Mouse (Mus musculus) left cerebral cortex, adult 11 months (tissue): ENCODE measurements around the gene Gucd1.
"Not testable (repeated sequence)": the region's sequence is repeated elsewhere in the genome, so short reads cannot be mapped to it uniquely, and the experiment has no call there.

Experiments
- DNase-seq: peaks from one replicate; pipeline ENCODE4 v3.0.0; 2022; ENCODE audit warnings: low spot score

The Gucd1 gene

DNA sequence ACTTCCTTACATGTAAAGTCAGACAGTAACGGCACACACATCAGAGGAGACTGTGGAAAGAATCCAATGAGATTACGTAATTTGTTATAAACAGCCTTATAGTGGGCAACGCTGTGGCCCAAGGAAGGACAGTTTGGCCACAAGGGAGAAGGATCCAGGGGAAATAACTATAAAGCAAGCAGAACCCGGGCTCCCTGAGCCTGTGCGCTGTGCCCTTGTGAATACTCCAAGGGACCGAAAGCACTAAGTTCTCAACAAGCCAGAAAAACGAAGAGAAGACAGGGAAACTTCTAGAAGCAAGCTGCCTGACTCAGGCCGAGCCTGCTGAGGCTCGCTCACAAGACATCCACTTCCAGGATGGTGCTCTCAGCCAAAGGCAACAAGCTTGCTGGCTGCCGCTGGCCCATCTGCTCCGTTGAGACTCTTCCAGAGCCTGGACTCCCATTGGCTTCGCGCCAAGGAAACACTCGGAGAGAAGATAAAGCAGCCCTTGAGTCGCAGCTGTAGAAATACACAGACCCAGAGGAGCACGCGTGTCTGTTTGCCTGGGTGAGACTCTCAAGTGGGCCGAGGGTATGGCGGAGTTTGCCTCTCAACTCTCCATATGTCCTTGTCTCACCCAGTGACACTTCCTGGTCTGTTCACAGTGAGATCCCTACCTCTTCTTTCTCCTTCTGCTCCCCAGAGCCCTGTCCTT, 144.0 kb downstream of the Gucd1 start:
- not testable (repeated sequence) for DNase-seq

DNA sequence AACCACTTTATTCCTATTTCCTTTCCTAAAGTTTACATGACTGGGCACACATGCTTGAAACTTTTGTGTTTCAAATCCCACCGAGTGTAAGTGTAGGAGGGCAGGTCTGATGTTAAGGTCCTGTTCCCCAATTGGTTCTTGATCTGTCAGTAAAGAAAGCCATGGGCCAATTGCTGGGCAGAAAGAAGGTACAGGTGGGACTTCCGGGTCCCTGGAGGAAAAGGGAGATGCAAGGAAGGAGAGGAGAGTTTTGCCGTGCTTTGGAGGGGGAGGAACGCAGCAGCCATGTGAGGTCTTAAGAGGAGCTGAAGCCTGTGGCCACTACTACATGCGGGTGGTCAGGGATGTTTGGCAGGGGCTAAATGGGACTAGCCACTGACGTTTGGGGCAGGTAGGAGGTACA, 152.5 kb downstream of the Gucd1 start:
- no peak for DNase-seq

DNA sequence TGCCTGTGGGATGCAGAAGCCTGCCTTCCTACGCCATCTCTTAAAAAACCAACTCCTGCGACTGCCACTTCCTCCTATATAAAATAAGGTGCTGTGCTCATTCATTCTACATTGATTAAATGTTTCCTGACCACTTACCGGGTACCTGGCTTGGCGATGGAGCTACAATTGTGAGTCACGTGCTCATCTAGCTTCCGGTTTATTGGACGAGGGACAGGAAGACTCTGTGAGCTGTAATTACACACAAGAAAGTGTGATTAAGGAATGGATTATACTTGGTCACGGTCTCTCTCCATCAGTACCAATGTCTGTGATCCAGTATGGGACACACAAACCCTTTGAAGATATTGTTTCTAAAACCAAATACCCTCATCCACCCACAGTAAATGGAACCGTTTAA, 153.0 kb downstream of the Gucd1 start:
- no peak for DNase-seq

DNA sequence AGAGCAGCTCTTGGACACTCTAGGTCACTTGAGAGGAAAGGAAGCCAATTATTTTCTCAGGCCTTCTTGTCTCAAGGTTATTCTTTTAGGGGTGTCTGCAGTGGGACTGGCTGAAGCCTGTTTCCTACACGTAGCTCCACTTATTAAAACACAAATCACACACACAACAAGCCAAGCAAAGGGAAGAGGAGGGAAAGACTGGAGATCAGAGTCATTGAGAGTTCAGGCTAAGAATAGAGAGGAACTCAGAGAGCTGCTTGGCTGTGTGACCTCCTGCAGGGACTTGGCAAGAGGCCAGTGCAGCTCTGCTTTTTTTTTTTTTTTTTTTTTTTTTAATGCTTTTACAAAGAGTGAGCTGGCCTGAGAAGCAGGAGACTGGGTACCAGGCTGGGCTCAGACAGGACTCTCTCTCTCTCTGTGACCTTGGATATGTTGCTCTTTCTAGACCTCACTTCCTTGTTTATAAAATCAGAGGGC, 153.5 kb downstream of the Gucd1 start:
- not testable (repeated sequence) for DNase-seq

DNA sequence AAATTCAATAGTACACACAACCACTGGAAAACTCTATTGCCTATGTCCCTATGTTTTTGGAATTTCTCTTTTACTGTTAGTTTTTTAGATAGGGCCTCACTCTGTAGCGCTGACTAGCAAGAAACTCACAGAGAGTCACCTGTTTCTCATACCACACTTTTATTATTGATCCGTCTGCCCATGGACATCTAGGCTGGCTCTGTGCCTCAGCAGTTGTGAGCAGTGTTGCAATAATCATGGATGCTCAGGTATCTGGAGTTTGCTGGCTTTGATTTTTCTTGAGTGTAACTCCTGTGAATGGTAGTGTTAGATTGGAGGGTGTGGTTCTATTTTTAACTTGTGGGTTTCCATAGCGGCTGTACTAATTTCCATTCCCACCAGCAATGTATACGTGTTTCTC, 162.4 kb downstream of the Gucd1 start:
- DNase-seq, result no peak

DNA sequence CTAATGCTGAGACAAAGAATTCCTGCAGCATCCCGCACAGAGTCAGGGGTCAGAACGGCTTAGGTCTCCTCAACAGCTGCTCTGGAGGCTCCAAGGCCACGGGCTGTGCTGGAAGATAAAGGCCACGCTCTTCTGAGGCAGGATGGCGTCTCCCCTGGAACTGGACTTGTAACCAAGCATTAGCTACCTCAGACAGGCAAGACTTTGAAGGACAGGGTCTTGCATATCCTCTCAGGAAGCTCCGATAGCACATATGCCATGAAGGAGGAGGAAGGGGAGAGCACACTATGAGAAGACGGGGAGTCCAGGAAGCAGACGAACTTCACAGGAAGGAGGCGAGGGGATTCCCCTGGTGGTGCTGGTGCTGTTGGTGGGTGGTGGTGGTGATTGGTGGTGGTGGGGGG, 163.9 kb downstream of the Gucd1 start:
- DNase-seq, result not testable (repeated sequence)

DNA sequence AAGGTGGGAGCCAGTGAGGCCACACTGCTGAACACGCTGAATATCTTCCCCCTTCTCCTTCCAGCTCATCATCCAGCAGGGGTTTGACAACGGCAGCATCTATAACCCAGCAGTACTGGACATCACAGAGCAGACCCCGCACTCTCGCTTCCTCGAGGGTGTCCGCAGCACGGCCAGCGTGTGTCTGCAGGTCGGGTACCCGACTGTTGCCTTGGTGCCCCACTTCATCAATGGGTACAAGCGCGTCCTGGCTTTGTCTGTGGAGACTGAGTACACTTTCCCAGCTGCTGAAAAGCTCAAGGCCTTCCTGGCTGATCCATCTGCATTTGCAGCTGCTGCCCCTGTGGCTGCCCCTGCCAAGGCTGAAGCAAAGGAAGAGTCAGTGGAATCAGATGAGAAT, 165.2 kb downstream of the Gucd1 start:
- no peak for DNase-seq

DNA sequence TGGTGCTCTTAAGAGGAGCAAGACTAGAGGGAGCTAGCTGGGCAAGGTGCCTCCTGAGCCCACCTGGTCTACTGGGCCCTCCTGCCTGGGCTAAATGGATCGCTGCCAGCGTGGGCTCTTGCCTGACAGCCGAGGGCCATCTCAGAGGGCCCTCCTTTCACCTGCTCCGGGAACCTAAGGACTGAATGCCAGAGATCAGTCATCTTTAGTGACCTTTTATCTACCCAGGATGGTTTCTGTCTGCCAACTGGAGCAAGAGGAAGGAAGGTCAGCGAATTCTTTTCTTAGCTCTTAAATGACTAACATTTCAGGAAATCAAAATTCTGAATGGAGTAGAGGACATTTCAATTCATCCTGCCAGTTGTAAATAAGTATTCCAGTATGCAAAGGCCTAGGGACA, 167.2 kb downstream of the Gucd1 start:
- DNase-seq, result no peak

DNA sequence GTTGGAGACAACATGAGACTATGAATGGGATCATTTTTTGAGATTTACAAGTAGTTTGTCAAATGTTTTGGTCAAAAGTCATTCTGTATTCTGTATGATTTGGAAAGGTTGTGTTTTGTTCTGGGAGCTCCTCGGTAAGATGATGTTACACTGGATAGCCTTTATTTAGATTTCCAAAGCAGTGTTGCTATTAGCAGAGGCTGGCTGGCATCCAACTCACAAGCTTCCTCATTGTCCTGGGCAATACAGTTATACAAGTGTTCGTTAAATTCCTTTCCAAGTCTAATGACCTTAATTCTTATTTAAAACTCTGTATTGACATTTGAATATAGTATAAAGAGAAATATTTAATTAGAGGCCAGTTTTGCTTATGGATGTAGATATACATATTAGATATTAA, 172.5 kb downstream of the Gucd1 start:
- DNase-seq, result no peak

DNA sequence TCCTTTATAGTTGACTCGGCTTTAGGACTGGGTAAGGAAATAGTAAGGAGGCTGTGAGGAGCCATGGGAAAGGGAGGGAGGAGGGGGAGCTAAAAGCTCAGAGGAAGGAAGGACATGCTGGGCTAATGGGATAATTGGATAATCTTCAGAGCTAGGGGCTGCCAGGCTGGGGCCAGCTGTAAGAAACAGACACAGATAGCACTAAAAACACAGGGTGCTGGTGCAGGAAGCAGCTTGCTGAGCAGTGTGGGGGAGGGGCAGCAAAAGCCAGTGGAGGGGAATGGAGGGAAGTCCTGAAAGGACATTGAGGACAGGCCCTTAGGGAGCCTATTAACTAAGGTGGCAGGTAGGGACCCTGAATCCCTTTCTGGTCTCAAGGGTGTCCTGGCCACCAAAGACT, 173.2 kb downstream of the Gucd1 start:
- DNase-seq, result not testable (repeated sequence)

DNA sequence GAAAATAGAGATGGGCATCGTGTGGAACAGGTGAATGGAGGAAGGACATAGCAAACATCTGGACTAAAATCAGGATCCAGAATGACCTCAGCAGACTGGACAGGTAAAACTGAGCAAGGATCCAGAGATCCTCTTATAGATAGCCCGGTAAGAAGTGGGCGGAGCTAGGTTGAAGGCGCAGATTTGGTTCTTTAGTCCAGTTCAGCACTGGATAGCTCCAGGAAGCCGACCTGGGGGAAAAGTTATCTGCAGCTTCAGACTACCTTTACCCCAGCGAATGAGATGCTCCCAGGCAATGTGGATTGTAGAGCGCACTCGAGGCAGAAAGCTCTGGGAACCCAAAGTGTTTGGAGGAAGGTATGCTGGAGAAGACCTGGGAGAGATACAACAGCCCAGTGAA, 175.8 kb downstream of the Gucd1 start:
- no peak for DNase-seq

DNA sequence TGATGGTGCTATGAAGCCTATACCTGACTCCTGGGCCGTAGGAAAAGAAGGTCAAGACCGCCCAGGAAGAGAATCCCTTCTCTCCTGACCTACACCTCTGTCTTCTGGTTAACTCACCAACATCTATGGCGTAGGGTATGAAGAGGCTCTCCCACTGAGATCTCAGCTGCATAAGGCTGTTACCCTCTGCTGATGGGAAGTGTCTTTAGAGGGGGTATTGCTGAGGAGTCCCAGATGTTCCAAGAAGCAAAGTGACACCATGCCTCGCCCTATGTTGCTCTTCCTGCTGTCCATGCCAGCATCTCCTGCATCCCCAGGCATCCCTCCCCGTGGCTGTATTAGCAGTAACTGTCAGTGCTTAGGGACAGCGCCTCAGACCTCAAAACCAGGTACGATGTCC, 178.4 kb downstream of the Gucd1 start:
- no peak for DNase-seq

DNA sequence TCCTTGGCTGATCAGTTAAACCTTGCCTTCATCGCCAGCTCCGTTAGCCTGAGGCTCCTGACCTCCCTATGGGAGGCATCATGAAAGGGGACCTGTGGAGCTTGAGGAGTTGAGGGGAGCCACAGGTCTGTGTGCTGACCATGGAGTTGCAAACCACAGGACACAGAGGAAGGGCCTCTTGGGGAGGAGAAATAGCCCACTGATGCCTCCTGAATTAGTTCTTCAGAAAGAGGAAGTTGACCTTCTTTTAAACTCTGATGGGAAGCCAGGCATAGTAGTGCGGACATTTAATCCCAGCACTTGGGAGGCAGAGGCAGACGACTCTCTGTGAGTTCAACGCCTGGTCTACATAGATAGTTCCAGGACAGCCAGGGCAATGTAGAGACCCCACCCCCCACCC, 178.9 kb downstream of the Gucd1 start:
- DNase-seq, result no peak

DNA sequence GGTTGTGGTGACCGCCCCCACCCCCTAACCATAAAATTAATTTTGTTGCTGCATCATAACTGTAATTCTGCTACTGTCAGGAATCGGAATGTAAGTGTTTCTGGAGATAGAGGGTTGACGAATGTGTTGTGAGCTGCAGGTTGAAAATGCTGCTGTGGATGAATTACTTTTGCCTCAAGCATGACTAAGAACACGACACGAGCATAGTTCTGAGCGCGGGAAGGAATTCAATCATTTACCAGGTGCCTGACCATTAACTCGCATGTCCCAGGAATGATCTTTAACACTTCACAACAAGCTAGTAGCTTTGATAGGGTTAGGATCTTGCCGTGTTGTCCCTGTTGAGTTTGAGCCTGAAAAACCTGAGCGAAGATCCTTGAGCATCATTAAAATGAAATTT, 180.5 kb downstream of the Gucd1 start:
- DNase-seq, result no peak

DNA sequence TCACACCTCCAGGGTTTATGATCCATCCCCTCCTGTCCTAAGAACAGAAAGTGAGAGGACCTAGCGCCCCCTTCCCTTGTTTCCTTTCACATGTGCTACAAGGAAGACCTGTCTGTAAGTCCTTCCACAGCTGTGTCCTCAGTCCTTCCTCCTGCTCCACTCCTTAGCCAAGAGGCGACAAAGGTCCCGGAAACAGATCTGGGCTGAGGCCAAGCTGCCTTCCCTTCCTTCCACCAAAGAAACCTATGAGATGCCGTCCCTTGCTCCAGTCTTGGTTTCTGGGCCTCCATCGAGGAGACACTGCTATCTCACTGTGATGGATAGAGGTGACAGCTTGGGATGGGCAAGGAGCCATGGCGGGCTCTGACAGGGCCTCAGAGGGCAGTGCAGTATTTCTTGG, 182.7 kb downstream of the Gucd1 start:
- DNase-seq, result no peak

DNA sequence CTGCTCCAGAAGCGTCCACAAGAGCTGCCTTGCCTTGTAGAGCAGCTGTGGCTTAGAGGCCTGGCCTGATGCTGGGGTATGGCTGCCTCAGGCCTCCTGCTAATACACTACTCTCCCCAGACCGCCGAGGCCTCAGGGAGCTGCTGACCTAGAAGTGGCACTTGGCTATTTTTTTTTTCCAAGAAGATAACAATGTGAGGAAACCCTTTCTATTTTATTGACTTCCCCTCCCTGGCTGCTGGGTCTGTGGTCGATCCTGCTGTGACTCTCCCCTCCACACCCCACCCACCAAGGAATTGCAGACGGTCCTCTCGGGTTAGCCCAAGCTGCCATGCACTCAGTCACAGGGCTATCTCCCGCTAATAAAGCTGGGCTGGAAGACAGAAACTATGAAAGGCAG, 183.6 kb downstream of the Gucd1 start:
- no peak for DNase-seq

DNA sequence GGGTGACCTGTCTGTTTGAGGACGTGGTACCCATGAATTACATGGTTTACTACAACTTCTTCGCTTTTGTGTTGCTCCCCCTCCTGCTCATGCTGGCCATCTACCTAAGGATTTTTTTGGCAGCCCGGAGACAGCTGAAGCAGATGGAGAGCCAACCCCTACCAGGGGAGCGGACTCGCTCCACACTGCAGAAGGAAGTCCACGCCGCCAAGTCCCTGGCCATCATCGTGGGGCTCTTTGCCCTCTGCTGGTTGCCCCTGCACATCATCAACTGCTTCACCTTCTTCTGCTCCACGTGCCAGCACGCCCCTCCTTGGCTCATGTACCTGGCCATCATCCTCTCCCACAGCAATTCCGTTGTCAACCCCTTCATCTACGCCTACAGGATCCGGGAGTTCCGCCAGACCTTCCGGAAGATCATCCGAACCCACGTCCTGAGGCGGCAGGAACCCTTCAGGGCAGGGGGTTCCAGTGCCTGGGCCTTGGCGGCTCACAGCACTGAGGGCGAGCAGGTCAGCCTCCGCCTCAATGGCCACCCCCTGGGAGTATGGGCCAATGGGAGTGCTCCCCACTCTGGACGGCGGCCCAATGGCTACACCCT, 184.5 kb downstream of the Gucd1 start:
- no peak for DNase-seq

DNA sequence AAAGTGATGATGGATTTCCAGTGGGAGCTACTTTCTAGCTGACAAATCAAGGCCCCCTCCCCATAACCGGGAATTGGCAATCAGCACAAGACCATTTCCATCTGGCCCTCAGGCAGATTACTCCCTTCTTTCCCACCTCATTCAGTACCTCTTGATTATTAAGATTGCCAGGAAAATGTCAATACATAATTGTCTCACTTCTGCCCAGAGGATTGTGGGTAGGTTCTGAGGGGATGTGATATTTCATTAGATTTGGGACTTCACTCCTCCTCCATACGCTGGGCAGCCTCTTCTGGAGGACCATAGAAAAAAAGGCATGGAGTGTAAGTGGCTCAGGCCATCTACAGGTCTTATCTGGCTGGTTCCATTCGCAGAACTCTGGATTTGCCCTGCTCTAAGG, 185.5 kb downstream of the Gucd1 start:
- DNase-seq, result no peak

DNA sequence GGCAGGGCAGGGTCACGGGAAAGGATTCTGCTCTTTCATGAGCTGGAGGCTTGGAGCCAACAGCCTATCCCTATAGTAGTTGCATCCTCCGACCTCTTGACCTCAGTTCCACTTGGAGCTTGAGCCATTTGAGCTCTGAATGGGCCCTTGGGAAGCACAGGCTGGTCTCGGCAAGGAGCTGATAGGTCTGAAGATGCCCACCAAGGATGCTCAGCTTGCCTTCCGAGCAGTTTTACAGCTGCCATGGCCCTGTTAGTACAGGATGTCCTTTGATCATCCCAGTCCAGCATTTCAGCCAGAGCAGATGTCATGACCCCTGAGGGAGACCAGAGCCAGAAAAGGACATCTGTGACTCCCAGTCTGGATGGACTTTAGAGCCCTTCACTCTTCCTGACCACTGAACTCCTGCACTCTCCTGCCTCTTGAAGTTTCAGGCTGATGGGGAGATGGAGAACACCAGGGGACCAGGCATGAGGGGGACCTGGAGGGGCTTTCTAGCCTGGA, 189.5 kb downstream of the Gucd1 start:
- no peak for DNase-seq

DNA sequence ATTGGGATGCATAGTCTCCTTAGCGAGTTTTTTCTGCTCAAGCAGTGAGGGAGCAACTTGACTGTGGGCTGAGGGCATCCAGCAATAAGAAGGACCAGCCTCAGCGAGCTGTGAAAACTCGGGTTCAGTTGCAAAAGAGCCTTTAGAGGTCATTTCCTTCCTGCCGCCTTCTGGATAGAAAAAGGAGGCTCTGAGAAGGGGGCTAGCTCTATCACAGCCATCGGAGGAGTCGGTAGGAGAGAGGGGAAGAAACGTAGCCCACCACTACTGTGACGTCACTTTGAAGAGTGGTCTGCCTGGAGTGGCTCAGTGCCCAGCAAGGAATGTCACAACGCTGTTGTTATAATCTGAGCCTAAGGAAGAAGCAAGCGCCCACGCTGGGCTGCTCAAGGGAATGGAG, 190.7 kb downstream of the Gucd1 start:
- DNase-seq, result no peak

DNA sequence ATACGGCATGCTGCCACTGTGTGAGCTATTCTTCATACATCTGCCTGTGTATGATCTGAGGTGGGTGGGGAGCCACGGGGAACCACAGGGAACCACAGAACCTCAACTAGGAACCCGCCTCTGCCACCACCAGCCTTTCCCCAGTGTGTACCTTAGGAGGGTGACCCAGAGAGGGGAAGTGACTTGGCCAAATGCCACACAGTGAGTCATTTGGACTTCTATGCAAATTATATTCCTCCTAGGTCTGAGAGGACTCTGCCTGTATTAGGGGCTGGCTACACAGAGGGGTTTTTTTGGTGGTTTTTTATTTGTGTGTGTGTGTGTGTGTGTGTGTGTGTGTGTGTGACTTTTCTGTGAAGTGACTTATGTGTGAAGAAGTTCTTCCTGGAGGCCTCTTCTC, 191.2 kb downstream of the Gucd1 start:
- no peak for DNase-seq

DNA sequence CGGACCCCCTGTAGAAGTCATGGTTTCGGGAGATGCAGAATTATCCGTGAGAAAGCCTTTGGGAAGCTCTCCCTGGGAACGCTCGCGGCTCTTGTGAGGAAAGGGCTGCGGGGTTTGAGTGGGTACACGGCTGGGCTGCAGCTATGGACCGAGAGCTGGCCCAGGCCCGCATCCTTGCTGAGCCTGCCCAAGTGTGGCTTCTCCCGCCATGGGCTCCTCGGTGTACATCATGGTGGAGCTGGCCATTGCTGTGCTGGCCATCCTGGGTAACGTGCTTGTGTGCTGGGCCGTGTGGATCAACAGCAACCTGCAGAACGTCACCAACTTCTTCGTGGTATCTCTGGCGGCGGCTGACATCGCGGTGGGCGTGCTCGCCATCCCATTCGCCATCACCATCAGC, 192.0 kb downstream of the Gucd1 start:
- DNase-seq, result no peak

DNA sequence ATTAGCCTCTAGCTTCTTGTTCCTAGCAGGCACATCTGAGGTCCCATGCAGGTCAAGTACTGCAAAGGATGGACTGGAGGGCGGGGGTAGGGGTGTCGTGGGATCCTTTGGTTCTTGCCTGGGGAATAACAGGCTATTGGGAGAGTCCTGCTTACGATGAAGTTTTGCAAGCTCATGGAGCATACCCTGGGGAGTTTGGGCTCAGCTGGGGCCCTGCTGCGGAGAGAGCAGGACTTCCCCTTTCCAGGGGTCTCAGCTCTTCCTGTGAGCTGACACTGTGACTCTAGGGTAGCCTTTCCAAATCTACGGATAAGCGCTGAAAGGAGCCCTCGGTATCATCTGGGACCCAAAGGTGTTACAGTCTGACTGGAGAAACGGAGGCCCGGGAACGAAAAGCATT, 193.4 kb downstream of the Gucd1 start:
- DNase-seq, result no peak

DNA sequence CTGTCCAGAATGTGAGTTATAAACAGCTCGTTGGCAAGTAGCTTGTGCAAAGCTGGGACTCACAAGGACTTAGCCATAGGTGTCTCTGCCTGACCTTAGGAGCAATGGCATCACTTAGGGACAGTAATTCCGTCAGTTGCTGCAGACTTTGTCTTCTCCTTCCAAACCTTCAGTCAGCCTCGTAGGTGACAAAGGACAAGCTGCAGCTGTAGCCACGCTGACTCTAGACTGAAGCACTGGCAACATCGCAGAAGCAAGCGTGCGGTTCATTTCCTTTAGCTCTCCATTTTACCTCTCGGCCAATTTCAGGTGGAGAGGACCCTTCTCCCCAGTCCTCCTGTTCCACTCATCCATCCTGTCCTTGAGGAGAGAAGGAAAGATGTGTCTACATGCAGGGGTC, 193.8 kb downstream of the Gucd1 start:
- DNase-seq, result no peak
